Mouse (Mus musculus) embryonic facial prominence, embryonic 13.5 days (tissue): ENCODE results near the gene Supt3. TPM values are rescaled to one million over a fixed set of nuclear protein-coding genes. Genes with fewer than 3 reads are reported as not detected.
A peak's percentile ranks its signal among the peaks of the same experiment; 100 is the strongest.

Source experiments
- ATAC-seq: fragments of 200-750 bp; cut with Nextera tagmentation; 2 replicates; pipeline ENCODE4 v1.8.0; 2017; ENCODE audit warnings: low read depth; ENCODE audit not compliant: insufficient number of reproducible peaks, insufficient read depth, low FRiP score, low TSS enrichment
- H3K27ac ChIP-seq: fragments of 300-500 bp; sonication (generic); 2 replicates; pipeline ENCODE4 v1.5.1; 2015; ENCODE audit warnings: moderate library complexity, mild to moderate bottlenecking, inconsistent platforms
- H3K27me3 ChIP-seq: fragments of 300-500 bp; sonication (generic); 2 replicates; pipeline ENCODE4 v1.6.1; 2015; ENCODE audit warnings: mild to moderate bottlenecking, inconsistent platforms
- H3K36me3 ChIP-seq: fragments of 300-500 bp; sonication (generic); 2 replicates; pipeline ENCODE4 v1.6.1; 2015; ENCODE audit warnings: mild to moderate bottlenecking, inconsistent platforms
- H3K4me1 ChIP-seq: fragments of 300-500 bp; sonication (generic); 2 replicates; pipeline ENCODE4 v1.6.1; 2015; ENCODE audit warnings: inconsistent platforms
- H3K4me2 ChIP-seq: fragments of 300-500 bp; sonication (generic); 2 replicates; pipeline ENCODE4 v1.6.1; 2015; ENCODE audit warnings: moderate library complexity, mild to moderate bottlenecking, inconsistent platforms
- H3K4me3 ChIP-seq: fragments of 300-500 bp; sonication (generic); 2 replicates; pipeline ENCODE4 v1.5.1; 2015; ENCODE audit warnings: mild to moderate bottlenecking, inconsistent platforms
- H3K9ac ChIP-seq: fragments of 300-500 bp; sonication (generic); 2 replicates; pipeline ENCODE4 v1.6.1; 2015; ENCODE audit warnings: mild to moderate bottlenecking, inconsistent platforms
- H3K9me3 ChIP-seq: fragments of 300-500 bp; sonication (generic); 2 replicates; pipeline ENCODE4 v1.6.1; 2016; ENCODE audit warnings: inconsistent platforms
- WGBS: fragments of 180-500 bp; shearing (Covaris S2); methylation state at CpG from one replicate; pipeline ENCODE4 v1.1.7; 2015; ENCODE audit warnings: mixed read lengths; 5-methylcytosine and 5-hydroxymethylcytosine counted together
- polyA plus RNA-seq: library from polyadenylated mRNA; unstranded; fragments of >200 nt; fragmentation: Nextera tagmentation; extraction: Ambion mirVana; gene quantifications from 2 replicates; pipeline ENCODE4 v1.2.1, GENCODE M21; 2015

The Supt3 gene
- polyA plus RNA-seq, 1 experiment from 2014 or later, result 25.4 TPM

DNA sequence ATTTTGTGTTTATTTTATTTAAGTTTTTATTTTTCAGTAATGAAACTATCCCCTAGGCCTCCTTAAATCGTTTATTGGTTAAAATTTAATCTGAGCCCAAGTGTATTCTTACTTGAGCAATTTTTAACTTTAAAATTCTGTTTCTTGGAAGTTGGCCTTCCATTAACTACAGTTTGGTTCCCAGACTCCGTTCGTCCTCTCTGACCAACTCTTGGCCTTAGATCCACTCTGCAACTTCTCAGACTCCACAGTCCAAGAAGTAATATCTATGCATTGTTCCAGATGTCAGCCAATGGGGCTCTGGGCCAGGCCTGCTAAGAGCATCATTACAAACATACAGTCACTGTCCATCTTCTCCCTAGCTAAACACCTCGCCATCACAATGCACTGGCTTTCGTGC is 309.4 kb downstream of the Supt3 start:
- no peak overlapping the region for H3K4me2 ChIP-seq
- no peak for ATAC-seq

DNA sequence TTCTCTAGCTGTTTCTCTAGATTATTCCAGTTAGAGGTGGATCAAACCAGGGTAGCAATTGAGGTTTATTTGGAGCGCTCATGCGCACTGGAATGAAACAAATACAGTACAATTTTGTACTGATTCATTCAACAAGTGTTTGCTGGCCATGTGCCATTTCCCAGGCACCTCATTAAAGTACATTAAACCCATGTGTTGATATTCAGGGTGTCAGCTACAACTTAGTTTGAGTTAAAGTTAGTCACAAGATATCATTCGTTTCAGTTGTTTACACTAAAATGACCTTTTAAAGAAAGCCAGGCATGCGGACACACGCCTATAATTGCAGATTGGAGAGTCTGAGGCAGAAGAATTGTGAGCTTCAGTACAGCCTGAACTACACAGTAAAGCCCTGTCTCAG is 310.1 kb downstream of the Supt3 start:
- Histone ChIP-seq H3K27ac (peak overlapping the region; percentile 44; the same call in 1 of the 2 replicates), H3K9ac (no peak overlapping the region), H3K4me1 (peaks cover 26% of the 10 kb centered on the region), H3K9me3 (no peaks in the 10 kb centered on the region), H3K4me2 (no peak overlapping the region), H3K27me3 (no peaks in the 10 kb centered on the region), H3K4me3 (no peak overlapping the region), H3K36me3 (no peaks in the 10 kb centered on the region)
- WGBS, result 47% methylated on average over 5 of the region's 5 CpGs
- ATAC-seq, result no peak

More for the DNA sequence above, 309.4 kb downstream of the Supt3 start:
- Histone ChIP-seq H3K9ac (no peak overlapping the region), H3K27me3 (no peaks in the 10 kb centered on the region), H3K4me1 (peaks cover 32% of the 10 kb centered on the region), H3K27ac (no peak overlapping the region), H3K4me3 (no peak overlapping the region), H3K36me3 (no peaks in the 10 kb centered on the region), H3K9me3 (no peaks in the 10 kb centered on the region)
- 83% methylated on average over 5 of the region's 5 CpGs for WGBS

DNA sequence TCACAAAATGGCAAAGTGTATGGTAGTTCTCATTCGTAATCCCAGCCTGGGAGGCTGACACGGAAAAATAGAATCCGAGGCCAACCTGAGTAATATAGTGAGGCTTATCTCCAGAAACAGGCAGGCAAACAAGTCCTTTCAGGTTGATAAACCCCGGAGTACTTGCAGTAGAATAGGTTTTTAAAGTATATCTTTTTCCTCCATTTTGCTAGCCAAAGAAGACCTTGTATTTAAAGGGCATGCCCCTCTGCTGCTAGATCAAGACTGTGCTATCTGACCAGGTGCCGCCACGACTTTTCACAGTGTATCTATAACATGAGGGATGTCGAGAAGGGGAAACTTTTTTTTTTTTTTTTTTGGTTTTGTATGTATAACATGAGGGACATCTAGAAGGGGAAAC is 324.1 kb downstream of the Supt3 start:
- no peaks in the 10 kb centered on the region for H3K27me3 ChIP-seq
- no peak overlapping the region for H3K4me3 ChIP-seq
- no peaks in the 10 kb centered on the region for H3K36me3 ChIP-seq
- WGBS, result 68% methylated on average over 7 of the region's 7 CpGs
- peaks cover 7% of the 10 kb centered on the region for H3K4me1 ChIP-seq
- H3K27ac ChIP-seq, result no peak overlapping the region
- ATAC-seq, result no peak
- H3K9ac ChIP-seq, result no peak overlapping the region
- H3K9me3 ChIP-seq, result no peaks in the 10 kb centered on the region
- H3K4me2 ChIP-seq, result no peak overlapping the region

DNA sequence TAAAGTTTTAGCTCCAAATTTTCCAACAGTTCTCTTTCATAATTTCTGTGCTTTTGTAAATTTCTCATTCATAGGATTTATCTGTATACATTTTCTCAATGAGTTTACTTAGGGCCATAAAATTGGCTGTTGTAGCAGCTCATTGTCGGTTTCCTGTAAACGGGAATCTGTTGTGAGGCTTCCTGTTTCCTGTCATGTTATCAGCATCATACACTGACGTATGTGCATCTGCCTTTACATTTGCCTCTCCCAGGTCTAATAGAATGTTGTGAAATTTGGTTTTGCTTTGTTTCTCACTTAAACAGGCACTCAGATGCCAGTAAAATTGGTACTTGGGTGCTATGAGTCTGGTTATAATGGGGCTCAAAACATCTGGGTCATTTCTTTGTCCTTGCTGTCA is 338.4 kb downstream of the Supt3 start:
- Histone ChIP-seq H3K4me3 (no peak overlapping the region), H3K4me2 (no peak overlapping the region), H3K4me1 (peaks cover 28% of the 10 kb centered on the region), H3K9me3 (no peaks in the 10 kb centered on the region), H3K9ac (no peak overlapping the region), H3K27ac (no peak overlapping the region), H3K27me3 (peaks cover 4% of the 10 kb centered on the region; the same call in 1 of the 2 replicates), H3K36me3 (no peaks in the 10 kb centered on the region)
- WGBS, result 71% methylated on average over 3 of the region's 3 CpGs
- ATAC-seq, result no peak

DNA sequence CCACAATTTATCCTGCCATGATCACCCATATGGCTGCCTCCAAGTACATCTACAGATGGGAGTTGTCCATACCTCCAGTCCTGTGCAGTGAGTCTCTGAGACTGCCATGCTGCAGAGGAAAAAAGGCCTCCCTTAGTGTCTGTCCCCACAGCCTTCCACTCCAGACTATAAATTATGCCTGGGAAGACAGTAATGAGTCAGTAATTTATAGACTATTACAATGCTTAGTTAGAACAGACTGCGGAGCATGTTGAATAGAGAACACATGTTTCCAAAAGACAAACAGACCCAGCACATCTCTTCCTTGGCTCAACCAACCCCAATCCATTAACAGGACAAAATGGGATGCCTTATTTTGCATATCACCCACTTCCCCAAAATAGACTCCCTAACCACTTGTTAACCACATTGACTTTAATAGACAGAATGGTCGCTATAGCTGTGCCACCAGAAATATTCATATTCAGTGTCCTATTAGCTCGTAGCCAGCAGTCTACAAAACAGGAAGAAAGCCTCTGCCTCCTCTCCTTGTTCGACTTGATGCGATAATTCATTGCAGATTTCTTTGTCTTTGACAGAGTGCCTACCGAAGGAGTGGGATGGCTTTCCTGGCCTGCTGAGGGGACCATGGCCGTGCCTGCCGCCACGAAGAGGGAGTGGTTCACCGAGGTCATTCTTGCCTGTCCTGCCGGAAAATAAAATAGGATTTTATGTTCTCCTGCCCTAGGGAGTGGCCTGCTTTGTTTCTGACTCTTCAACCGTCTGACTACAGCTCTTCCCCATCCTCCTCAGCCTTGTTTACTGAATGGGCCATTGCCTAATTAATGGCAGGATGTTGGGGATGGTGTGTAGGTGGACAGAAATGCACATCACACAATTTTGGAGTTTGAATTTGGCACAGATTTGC is 341.9 kb downstream of the Supt3 start:
- H3K4me1 ChIP-seq, result peaks cover 29% of the 10 kb centered on the region
- no peak overlapping the region for H3K9ac ChIP-seq
- H3K27ac ChIP-seq, result peak overlapping the region; percentile 60
- ATAC-seq, result no peak
- no peak overlapping the region for H3K4me3 ChIP-seq
- H3K36me3 ChIP-seq, result no peaks in the 10 kb centered on the region
- no peaks in the 10 kb centered on the region for H3K9me3 ChIP-seq
- 31% methylated on average over 12 of the region's 12 CpGs for WGBS
- H3K4me2 ChIP-seq, result peak overlapping the region; percentile 18; the same call in 1 of the 2 replicates
- H3K27me3 ChIP-seq, result no peaks in the 10 kb centered on the region; the same call in 1 of the 2 replicates

DNA sequence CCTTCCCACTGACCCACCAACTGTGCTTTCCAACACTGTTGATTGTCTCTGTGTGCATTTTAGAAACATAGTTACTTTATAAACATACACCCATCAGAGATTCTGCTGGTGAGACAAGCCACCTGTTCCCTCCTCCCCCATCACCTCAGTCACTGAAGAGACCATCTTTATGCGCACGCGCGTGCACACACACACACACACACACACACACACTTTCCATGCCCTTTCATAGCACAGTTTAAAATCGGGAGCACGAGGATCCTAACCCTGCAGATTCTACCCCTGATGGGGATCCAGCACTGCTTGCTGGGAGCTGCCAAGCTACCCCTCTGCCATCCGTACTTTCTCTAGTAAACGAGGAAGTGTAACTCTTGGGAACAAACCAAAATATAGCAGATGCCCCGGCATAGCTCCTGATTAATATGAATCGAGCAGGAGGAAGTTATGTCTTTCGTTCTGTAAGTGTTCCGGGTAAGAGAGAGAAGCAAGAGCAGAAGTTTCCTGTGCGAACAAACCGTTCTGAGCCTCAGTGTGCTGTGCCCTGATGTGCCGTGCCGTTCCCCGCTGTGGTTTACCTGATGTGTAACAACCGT is 342.8 kb downstream of the Supt3 start:
- ATAC-seq, result no peak
- 69% methylated on average over 18 of the region's 18 CpGs for WGBS
- no peaks in the 10 kb centered on the region; the same call in 1 of the 2 replicates for H3K27me3 ChIP-seq
- peak overlapping the region; percentile 21 for H3K4me2 ChIP-seq
- H3K4me1 ChIP-seq, result peaks cover 29% of the 10 kb centered on the region
- H3K36me3 ChIP-seq, result no peaks in the 10 kb centered on the region
- no peaks in the 10 kb centered on the region for H3K9me3 ChIP-seq
- no peak overlapping the region for H3K4me3 ChIP-seq
- no peak overlapping the region for H3K9ac ChIP-seq
- peak overlapping the region; percentile 39; the same call in 1 of the 2 replicates for H3K27ac ChIP-seq

DNA sequence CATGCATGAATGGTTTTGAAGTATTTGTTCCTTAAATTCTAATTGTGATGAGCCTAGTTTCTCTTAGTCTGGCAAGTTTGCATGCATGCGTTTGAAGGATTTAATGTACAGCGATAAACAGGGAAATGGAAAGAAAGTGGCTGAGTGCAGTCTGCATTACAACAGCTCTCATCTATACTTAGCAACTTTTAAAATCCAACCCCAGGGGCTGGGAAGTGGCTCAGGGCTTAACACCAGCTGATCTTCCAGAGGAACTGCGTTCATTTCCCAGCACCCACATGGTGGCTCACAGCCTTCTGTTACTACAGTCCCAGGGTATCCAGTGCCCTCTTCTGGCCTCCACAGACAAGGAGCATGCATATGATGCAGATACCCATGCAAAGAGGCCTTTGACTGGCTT is 346.9 kb downstream of the Supt3 start:
- 95% methylated on average over 3 of the region's 3 CpGs for WGBS
- peaks cover 15% of the 10 kb centered on the region for H3K4me1 ChIP-seq
- H3K4me3 ChIP-seq, result no peak overlapping the region
- no peaks in the 10 kb centered on the region for H3K36me3 ChIP-seq
- H3K27me3 ChIP-seq, result no peaks in the 10 kb centered on the region
- H3K9me3 ChIP-seq, result no peaks in the 10 kb centered on the region
- no peak overlapping the region for H3K27ac ChIP-seq
- H3K9ac ChIP-seq, result no peak overlapping the region
- no peak overlapping the region for H3K4me2 ChIP-seq
- no peak for ATAC-seq

DNA sequence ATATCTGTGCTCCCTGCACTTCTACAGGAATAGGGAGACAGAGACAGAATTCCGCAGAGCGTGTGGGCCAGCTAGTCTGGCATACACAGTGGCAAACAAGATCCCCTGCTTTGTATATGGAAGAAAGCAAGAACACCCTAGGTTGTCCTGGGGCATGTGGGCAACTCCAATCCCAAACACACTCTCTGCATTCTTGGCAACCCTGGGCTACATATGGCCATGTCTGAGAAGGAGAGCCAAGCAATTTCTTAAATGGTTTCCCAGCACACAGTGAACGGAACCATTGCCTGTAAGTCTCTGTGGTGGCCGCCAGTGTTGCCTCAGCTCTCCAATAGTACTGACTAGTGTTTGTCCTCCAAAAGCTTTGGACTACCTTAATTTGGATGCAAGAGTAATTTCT is 351.7 kb downstream of the Supt3 start:
- no peak overlapping the region for H3K4me3 ChIP-seq
- no peak overlapping the region for H3K4me2 ChIP-seq
- no peaks in the 10 kb centered on the region for H3K27me3 ChIP-seq
- no peaks in the 10 kb centered on the region for H3K4me1 ChIP-seq
- H3K9me3 ChIP-seq, result 0 out of 2 replicates have a peak, but pooled peaks cover 2% of the 10 kb centered on the region
- no peaks in the 10 kb centered on the region for H3K36me3 ChIP-seq
- 88% methylated on average over 4 of the region's 4 CpGs for WGBS
- no peak overlapping the region for H3K27ac ChIP-seq
- no peak for ATAC-seq
- no peak overlapping the region for H3K9ac ChIP-seq

DNA sequence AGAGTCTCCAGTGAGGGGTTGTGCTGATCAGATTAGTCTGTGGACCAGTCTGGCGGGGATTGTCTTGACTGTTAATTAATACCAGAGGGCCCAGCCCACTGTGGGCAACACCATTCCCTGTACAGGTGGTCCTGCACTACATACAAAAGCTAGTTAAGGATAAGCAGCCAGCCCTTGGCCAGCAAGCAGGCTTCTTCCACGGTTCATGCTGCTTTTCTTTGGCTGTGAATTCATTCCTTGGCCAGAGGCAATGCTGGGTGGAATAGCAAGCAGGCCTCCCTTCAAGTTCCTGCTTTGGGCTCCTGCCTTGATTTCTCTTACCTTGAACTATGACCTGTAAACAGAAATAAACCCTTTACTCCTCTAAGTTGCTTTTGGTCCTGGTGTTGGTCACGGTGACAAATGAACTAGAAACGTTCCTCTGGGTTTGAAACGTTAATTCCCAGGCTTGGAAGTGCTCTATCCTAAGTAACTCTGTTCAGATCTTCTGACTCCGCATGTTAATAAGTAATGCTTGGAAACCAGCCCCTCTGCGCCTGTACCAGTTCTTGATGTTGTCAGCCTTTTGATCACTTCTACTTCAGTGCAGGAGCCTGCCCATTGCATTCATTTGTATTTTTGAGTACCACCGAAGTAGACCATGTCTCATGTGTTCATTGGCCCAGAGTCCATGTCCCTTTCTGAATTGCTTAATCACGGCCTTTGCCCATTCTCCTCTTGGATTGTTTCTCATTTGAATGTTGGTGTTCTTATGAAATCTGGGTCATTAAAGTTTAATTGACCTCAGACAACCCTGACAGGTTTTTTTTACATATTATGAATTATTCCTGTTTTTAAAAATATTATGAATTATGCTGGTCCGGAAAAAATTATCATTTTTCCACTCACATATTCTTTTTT is 356.8 kb downstream of the Supt3 start:
- Histone ChIP-seq H3K9ac (no peak overlapping the region), H3K4me2 (no peak overlapping the region), H3K4me1 (no peaks in the 10 kb centered on the region), H3K9me3 (0 out of 2 replicates have a peak, but pooled peaks cover 2% of the 10 kb centered on the region), H3K27ac (no peak overlapping the region), H3K36me3 (no peaks in the 10 kb centered on the region), H3K27me3 (no peaks in the 10 kb centered on the region), H3K4me3 (no peak overlapping the region)
- 89% methylated on average over 10 of the region's 10 CpGs for WGBS
- ATAC-seq, result no peak

DNA sequence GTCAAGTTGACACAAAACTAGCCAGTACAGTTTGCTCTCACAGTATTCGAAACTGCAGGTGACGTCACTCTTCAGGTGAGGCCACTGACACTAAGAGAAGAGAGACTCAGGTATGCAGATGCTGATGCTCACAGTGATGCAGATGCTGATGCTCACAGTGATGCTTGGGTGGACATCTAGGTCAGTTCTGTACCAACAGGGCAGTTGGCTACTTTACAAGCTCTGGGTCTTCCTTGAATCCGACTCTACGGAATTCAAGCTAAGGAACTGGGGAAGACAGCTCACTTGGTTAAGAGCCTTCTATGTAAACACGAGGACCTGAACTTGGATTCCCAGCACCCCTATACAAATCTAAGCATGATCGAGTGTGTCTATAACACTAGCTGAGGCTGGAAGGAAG is 359.5 kb downstream of the Supt3 start:
- 90% methylated on average over 6 of the region's 6 CpGs for WGBS
- no peak for ATAC-seq

DNA sequence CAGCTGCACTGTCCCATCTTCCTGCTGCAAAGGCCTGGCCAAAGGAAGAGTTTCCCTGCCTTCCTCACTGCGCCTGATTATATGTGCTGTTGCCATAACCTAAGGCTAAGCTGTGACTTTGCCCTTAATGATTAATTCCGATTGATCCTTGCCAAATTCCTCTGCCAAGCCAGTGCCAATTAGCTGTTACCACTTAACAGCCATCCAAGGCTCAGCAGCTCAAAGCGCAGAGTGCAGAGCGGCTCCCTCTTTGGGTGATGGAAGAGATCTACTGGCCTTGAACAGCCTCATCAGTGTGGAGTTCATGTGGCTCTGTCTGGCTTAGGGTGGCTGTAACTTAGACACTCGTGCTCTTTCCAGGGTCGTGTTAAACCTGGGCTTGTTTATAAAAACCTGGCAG is 366.1 kb downstream of the Supt3 start:
- H3K4me1 ChIP-seq, result peaks cover 3% of the 10 kb centered on the region; the same call in 1 of the 2 replicates
- ATAC-seq, result no peak
- WGBS, result 79% methylated on average over 6 of the region's 6 CpGs
- no peaks in the 10 kb centered on the region for H3K27me3 ChIP-seq
- H3K9ac ChIP-seq, result no peak overlapping the region
- no peaks in the 10 kb centered on the region for H3K36me3 ChIP-seq
- no peaks in the 10 kb centered on the region for H3K9me3 ChIP-seq
- H3K27ac ChIP-seq, result no peak overlapping the region
- no peak overlapping the region for H3K4me2 ChIP-seq
- H3K4me3 ChIP-seq, result no peak overlapping the region

More for the DNA sequence above, 359.5 kb downstream of the Supt3 start:
- no peak overlapping the region for H3K4me2 ChIP-seq
- H3K9me3 ChIP-seq, result 0 out of 2 replicates have a peak, but pooled peaks cover 2% of the 10 kb centered on the region
- no peaks in the 10 kb centered on the region for H3K36me3 ChIP-seq
- no peak overlapping the region for H3K27ac ChIP-seq
- H3K4me3 ChIP-seq, result no peak overlapping the region
- no peaks in the 10 kb centered on the region for H3K27me3 ChIP-seq
- H3K4me1 ChIP-seq, result no peaks in the 10 kb centered on the region
- H3K9ac ChIP-seq, result no peak overlapping the region
